Mouse (Mus musculus): ENCODE data around the gene Arid1b. TPM values are rescaled to one million over a fixed set of nuclear protein-coding genes. Genes with fewer than 3 reads are reported as not detected.
A peak's percentile ranks its signal among the peaks of the same experiment; 100 is the strongest.

The Arid1b gene
- polyA plus RNA-seq, 1 experiment: 41.6 TPM

GRCm38 (mm10) chr17:5261874-5262605, 267.9 kb downstream of the Arid1b start:
- no peak for DNase-seq (ENCODE audit: low read depth)
- no peak for TF ChIP-seq POLR2A (IDR thresholded peaks at IDR 0.05; ENCODE audit: borderline replicate concordance, extremely low read depth, insufficient read depth, insufficient read length, poor library complexity, severe bottlenecking)
- TF ChIP-seq CTCF (IDR thresholded peaks at IDR 0.05; ENCODE audit: borderline replicate concordance, extremely low read depth, insufficient read depth, insufficient read length): no peak

- DNase-seq (ENCODE audit: low read depth): no peak
- TF ChIP-seq POLR2A (IDR thresholded peaks at IDR 0.05; ENCODE audit: borderline replicate concordance, extremely low read depth, insufficient read depth, insufficient read length, poor library complexity, severe bottlenecking): no peak
- TF ChIP-seq CTCF (IDR thresholded peaks at IDR 0.05; ENCODE audit: borderline replicate concordance, extremely low read depth, insufficient read depth, insufficient read length): no peak
These were observed 268.7 kb downstream of the Arid1b start for GRCm38 (mm10) chr17:5262788-5263187.

GRCm38 (mm10) chr17:5264783-5265182, 270.7 kb downstream of the Arid1b start:
- TF ChIP-seq POLR2A (IDR thresholded peaks at IDR 0.05; ENCODE audit: borderline replicate concordance, extremely low read depth, insufficient read depth, insufficient read length, poor library complexity, severe bottlenecking): no peak
- TF ChIP-seq CTCF (IDR thresholded peaks at IDR 0.05; ENCODE audit: borderline replicate concordance, extremely low read depth, insufficient read depth, insufficient read length): no peak
- no peak for DNase-seq (ENCODE audit: low read depth)

- TF ChIP-seq POLR2A (IDR thresholded peaks at IDR 0.05; ENCODE audit: borderline replicate concordance, extremely low read depth, insufficient read depth, insufficient read length, poor library complexity, severe bottlenecking): no peak
- no peak for TF ChIP-seq CTCF (IDR thresholded peaks at IDR 0.05; ENCODE audit: borderline replicate concordance, extremely low read depth, insufficient read depth, insufficient read length)
- no peak for DNase-seq (ENCODE audit: low read depth)
These were observed 271.5 kb downstream of the Arid1b start for GRCm38 (mm10) chr17:5265615-5266014.

- TF ChIP-seq POLR2A (IDR thresholded peaks at IDR 0.05; ENCODE audit: borderline replicate concordance, extremely low read depth, insufficient read depth, insufficient read length, poor library complexity, severe bottlenecking) (no peak), CTCF (IDR thresholded peaks at IDR 0.05; ENCODE audit: borderline replicate concordance, extremely low read depth, insufficient read depth, insufficient read length) (no peak)
- peak; percentile 67 for DNase-seq (ENCODE audit: low read depth)
These were observed 273.6 kb downstream of the Arid1b start for GRCm38 (mm10) chr17:5267747-5268146.

GRCm38 (mm10) chr17:5269302-5269701, 275.2 kb downstream of the Arid1b start:
- DNase-seq (ENCODE audit: low read depth): no peak
- TF ChIP-seq POLR2A (IDR thresholded peaks at IDR 0.05; ENCODE audit: borderline replicate concordance, extremely low read depth, insufficient read depth, insufficient read length, poor library complexity, severe bottlenecking) (no peak), CTCF (IDR thresholded peaks at IDR 0.05; ENCODE audit: borderline replicate concordance, extremely low read depth, insufficient read depth, insufficient read length) (no peak)

- peak; percentile 58 for DNase-seq (ENCODE audit: low read depth)
- TF ChIP-seq POLR2A (IDR thresholded peaks at IDR 0.05; ENCODE audit: borderline replicate concordance, extremely low read depth, insufficient read depth, insufficient read length, poor library complexity, severe bottlenecking) (no peak), CTCF (IDR thresholded peaks at IDR 0.05; ENCODE audit: borderline replicate concordance, extremely low read depth, insufficient read depth, insufficient read length) (no peak)
These were observed 275.6 kb downstream of the Arid1b start for GRCm38 (mm10) chr17:5269774-5270173.

- TF ChIP-seq POLR2A (IDR thresholded peaks at IDR 0.05; ENCODE audit: borderline replicate concordance, extremely low read depth, insufficient read depth, insufficient read length, poor library complexity, severe bottlenecking) (no peak), CTCF (IDR thresholded peaks at IDR 0.05; ENCODE audit: borderline replicate concordance, extremely low read depth, insufficient read depth, insufficient read length) (no peak)
- peak; percentile 62 for DNase-seq (ENCODE audit: low read depth)
These were observed 276.7 kb downstream of the Arid1b start for GRCm38 (mm10) chr17:5270823-5271222.

- DNase-seq (ENCODE audit: low read depth): peak; percentile 59
- TF ChIP-seq POLR2A (IDR thresholded peaks at IDR 0.05; ENCODE audit: borderline replicate concordance, extremely low read depth, insufficient read depth, insufficient read length, poor library complexity, severe bottlenecking) (no peak), CTCF (IDR thresholded peaks at IDR 0.05; ENCODE audit: borderline replicate concordance, extremely low read depth, insufficient read depth, insufficient read length) (no peak)
These were observed 279.0 kb downstream of the Arid1b start for GRCm38 (mm10) chr17:5273118-5273517.

- peak; percentile 77 for DNase-seq (ENCODE audit: low read depth)
- no peak for TF ChIP-seq CTCF (IDR thresholded peaks at IDR 0.05; ENCODE audit: borderline replicate concordance, extremely low read depth, insufficient read depth, insufficient read length)
- TF ChIP-seq POLR2A (IDR thresholded peaks at IDR 0.05; ENCODE audit: borderline replicate concordance, extremely low read depth, insufficient read depth, insufficient read length, poor library complexity, severe bottlenecking): no peak
These were observed 279.6 kb downstream of the Arid1b start for GRCm38 (mm10) chr17:5273685-5274084.

- no peak for TF ChIP-seq POLR2A (IDR thresholded peaks at IDR 0.05; ENCODE audit: borderline replicate concordance, extremely low read depth, insufficient read depth, insufficient read length, poor library complexity, severe bottlenecking)
- TF ChIP-seq CTCF (IDR thresholded peaks at IDR 0.05; ENCODE audit: borderline replicate concordance, extremely low read depth, insufficient read depth, insufficient read length): no peak
- DNase-seq (ENCODE audit: low read depth): no peak
These were observed 280.3 kb downstream of the Arid1b start for GRCm38 (mm10) chr17:5274429-5274828.

- no peak for TF ChIP-seq CTCF (IDR thresholded peaks at IDR 0.05; ENCODE audit: borderline replicate concordance, extremely low read depth, insufficient read depth, insufficient read length)
- no peak for TF ChIP-seq POLR2A (IDR thresholded peaks at IDR 0.05; ENCODE audit: borderline replicate concordance, extremely low read depth, insufficient read depth, insufficient read length, poor library complexity, severe bottlenecking)
- no peak for DNase-seq (ENCODE audit: low read depth)
These were observed 281.6 kb downstream of the Arid1b start for GRCm38 (mm10) chr17:5275749-5276148.
